Mouse (Mus musculus) cerebellum, adult 2 months (tissue): Measurements from ENCODE around the gene Olfr307. TPM values are rescaled to one million over a fixed set of nuclear protein-coding genes. Genes with fewer than 3 reads are reported as not detected.
"Not testable (repeated sequence)": the region's sequence is repeated elsewhere in the genome, so short reads cannot be mapped to it uniquely, and the experiment has no call there.

Source experiments
- DNase-seq, 2 experiments: peaks; one replicate each; pipeline ENCODE4 v3.0.0; 2021
- H3K27ac ChIP-seq: fragments of 200-500 bp; 2 replicates; pipeline ENCODE4 v1.5.1; 2012; ENCODE audit warnings: low read length, control low read depth, inconsistent platforms; ENCODE audit not compliant: insufficient read depth
- H3K27me3 ChIP-seq: fragments of 200-500 bp; 2 replicates; pipeline ENCODE4 v1.6.1; 2012; ENCODE audit warnings: inconsistent platforms, mild to moderate bottlenecking, low read length, moderate library complexity; ENCODE audit not compliant: control insufficient read depth, insufficient read depth
- H3K4me1 ChIP-seq: fragments of 200-500 bp; 2 replicates; pipeline ENCODE4 v1.6.1; 2011; ENCODE audit warnings: low read length; ENCODE audit not compliant: control insufficient read depth, insufficient read depth
- H3K4me3 ChIP-seq: fragments of 200-500 bp; replicated peaks from 2 replicates; pipeline ENCODE3; 2011; ENCODE audit warnings: mild to moderate bottlenecking, low read depth, low read length, control low read depth; ENCODE audit not compliant: insufficient read depth
- CTCF ChIP-seq: fragments of 200-500 bp; IDR thresholded peaks from 2 replicates; pipeline ENCODE4 v1.5.1; 2011; ENCODE audit warnings: low read depth, mild to moderate bottlenecking, control low read depth, low read length, moderate library complexity, borderline replicate concordance; ENCODE audit not compliant: insufficient read depth
- POLR2A ChIP-seq: fragments of 200-500 bp; IDR thresholded peaks from 2 replicates; pipeline ENCODE4 v1.6.1; 2011; ENCODE audit warnings: low read length, control low read depth, borderline replicate concordance; ENCODE audit not compliant: insufficient read depth
- WGBS: fragments of 180-500 bp; shearing (Covaris S2); methylation state at CpG from one replicate; pipeline ENCODE4 v1.1.7; 2018; 5-methylcytosine and 5-hydroxymethylcytosine counted together
- polyA plus RNA-seq: library from polyadenylated mRNA; depleted of rRNA; stranded (reverse); fragments of >200 nt; gene quantifications from 2 replicates; pipeline ENCODE4 v1.2.3, GENCODE M21; 2012; rRNA removed

Olfr307 gene
- polyA plus RNA-seq, result not detected in 2 replicates

DNA sequence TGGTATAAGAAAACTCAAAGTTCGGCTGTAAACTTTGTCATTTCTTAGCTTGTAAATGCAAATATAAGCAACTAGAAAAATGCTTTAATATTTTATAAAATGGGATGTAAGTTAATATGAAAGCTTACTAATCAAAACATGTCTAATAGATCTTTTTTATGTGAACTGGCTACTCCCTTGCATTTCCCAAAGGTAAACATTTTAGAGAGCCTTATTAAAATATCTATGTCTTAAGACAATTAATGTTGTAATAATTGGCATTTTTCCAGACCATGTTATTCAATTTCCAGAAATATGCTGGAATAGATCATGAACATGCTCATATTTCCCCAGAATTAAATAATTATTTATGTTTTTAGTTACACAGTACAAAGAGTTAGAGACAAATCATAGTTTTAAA, at the start of gene Olfr307:
Gene Olfr307, minus strand, starts transcription at position 101 of the 400 bp plus-strand sequence.
- DNase-seq, result no peak
- 57% methylated on average over 1 of the region's 1 CpGs for WGBS

DNA sequence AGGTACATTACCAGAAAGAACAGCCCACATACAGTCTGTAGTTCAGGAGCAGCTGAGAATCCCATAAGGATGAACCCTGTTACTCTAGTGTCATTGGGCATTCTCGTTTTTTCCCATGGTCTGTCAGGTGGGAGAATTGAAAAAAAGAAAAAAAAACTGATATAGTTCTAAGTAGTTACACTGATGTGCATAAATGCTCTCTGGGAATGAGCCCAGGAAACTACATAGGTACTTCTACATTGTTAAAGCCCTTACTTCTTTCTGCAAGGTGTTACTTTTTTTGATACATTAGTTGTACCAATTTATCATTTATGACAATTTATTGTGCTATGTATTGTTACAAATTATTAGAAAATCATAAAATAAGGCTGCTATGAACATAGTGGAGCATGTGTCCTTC, 49.2 kb upstream of the Olfr307 start, which contains the start of gene Olfr304:
Gene Olfr304, minus strand, starts transcription at position 101 of the 400 bp plus-strand sequence.
- H3K27ac ChIP-seq, result no peak within 1 kb of the TSS
- no peaks in the 10 kb centered on the region for H3K4me1 ChIP-seq
- WGBS, result 41% methylated on average over 1 of the region's 1 CpGs
- no peaks in the 10 kb centered on the region for H3K27me3 ChIP-seq
- DNase-seq, result no peak
- TF ChIP-seq CTCF (no peak), POLR2A (no peak)
- H3K4me3 ChIP-seq, result no peak within 1 kb of the TSS

More for the DNA sequence above, at the start of gene Olfr307:
- H3K4me1 ChIP-seq, result no peaks in the 10 kb centered on the region
- no peak for TF ChIP-seq POLR2A
- H3K27me3 ChIP-seq, result no peaks in the 10 kb centered on the region
- no peak within 1 kb of the TSS for H3K27ac ChIP-seq
- H3K4me3 ChIP-seq, result no peak within 1 kb of the TSS

DNA sequence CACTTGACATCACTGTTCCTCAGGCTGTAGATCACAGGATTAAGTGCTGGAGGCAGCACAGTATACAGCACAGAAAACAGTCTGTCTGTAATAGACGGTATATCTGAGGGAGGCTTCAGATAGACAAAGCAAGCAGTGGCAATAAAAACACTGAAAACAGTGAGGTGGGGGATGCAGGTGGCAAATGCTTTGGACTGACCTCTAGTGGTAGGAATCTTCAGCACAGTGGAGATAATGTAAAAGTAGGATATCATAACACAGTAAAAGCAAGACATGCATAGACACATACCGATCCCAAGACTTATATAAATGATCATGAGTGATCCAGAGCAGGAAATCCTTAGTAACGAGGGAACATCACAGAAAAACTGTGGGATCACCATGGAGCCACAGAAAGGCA, 48.4 kb upstream of the Olfr307 start:
- TF ChIP-seq CTCF (no peak), POLR2A (no peak)
- H3K27ac ChIP-seq, result no peak overlapping the region
- no peaks in the 10 kb centered on the region for H3K27me3 ChIP-seq
- 70% methylated on average over 3 of the region's 3 CpGs for WGBS
- no peak overlapping the region for H3K4me3 ChIP-seq
- no peak for DNase-seq
- H3K4me1 ChIP-seq, result no peaks in the 10 kb centered on the region

DNA sequence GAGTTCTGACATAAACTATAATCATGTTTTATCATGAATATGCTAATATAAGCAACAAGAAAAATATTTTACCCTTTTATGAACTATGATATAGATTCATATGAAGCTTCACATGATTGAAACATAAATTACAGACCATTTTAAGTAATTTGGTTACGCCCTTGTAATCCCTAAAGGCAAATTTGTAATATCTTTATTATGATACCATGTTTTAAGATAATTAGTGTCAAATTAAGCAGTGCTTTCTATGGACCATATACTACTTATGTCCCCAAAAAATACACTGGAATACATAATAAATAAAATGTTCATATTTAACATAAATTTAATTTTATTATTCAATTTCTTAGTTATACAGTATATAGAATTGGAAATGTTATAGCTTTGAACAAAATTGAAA, 29.4 kb upstream of the Olfr307 start, which contains the start of gene Olfr305:
Gene Olfr305, minus strand, starts transcription at position 101 of the 400 bp plus-strand sequence.
- Histone ChIP-seq H3K4me1 (no peaks in the 10 kb centered on the region), H3K27ac (no peak within 1 kb of the TSS), H3K4me3 (no peak within 1 kb of the TSS), H3K27me3 (no peaks in the 10 kb centered on the region)
- DNase-seq, result no peak
- WGBS, result 82% methylated on average over 1 of the region's 1 CpGs
- TF ChIP-seq CTCF, result no peak
- no peak for TF ChIP-seq POLR2A

DNA sequence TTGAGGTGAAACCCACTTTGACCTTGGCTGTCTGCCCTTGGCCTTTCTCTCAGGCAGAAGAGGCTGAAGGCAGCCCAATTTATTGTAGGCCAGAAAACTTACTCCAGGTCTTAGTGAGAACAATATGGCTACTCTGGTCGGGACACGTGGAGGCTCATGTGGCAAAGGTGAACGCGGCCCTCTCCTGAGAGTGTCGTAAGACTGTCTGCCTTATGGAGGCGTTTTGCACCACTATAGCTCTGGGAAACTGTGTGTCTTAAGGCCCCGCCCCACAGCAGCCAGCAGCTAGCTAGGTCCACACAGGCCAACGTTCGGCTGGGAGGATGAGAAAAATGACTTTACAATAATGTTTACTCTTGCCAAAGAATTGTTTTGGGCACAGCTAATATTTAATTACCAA, 8.9 kb upstream of the Olfr307 start:
- 89% methylated on average over 9 of the region's 9 CpGs for WGBS
- not testable (repeated sequence) for H3K27me3 ChIP-seq, DNase-seq, H3K4me3 ChIP-seq, H3K4me1 ChIP-seq, H3K27ac ChIP-seq

DNA sequence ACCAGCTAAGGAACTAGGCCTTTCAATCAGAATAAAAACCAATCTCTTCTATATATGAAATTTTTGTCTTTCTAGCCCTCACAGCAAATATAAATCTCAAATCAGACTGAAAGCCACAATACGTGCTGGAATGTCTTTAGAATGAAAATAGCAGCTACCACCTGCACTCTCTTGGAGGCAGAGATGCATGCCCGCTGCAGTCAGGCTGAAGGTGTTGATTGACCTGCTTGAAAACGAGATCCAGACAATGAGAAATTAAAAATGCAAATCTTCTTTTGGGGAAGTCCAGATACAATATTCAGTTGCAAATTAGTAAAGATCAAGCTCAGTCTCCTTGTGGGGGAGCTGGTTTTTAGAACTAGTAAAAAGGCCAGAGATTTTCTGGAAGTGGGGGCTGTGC, 6.9 kb upstream of the Olfr307 start:
- Histone ChIP-seq H3K27ac (no peak overlapping the region), H3K4me1 (no peaks in the 10 kb centered on the region), H3K27me3 (no peaks in the 10 kb centered on the region), H3K4me3 (no peak overlapping the region)
- no peak for DNase-seq
- 59% methylated on average over 3 of the region's 3 CpGs for WGBS
- no peak for TF ChIP-seq CTCF
- TF ChIP-seq POLR2A, result no peak

DNA sequence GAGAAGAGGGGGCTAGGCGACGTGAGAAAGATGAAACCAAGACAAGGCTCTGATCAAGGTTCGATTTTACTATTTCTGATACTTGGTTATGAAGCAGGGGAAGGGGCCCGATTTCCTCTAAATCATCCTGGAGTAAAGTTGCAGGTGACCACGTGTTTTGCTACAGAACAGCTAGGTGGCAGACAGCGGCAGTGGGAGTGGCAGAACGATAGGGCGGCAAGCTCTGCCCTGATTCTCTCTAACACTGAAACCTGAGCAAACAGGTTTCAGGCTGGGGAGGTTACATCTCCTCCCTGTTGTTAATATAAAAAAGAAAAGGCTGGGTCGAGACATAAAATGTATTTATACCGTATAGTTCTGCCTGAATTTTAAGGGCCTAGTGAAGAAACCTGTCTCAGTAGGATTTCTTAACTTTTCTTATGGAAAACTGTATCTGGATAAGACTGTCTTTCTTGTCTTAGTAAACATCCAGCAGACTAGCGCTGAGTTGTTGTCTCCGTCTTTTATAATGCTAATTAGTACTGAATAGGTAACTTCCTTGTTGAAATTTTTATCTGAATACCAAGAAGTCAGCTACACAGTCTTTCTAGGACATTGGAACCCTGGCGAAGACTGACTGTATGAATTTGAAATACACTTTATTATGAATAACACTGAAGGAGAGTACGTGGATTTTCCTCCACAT, 5.6 kb upstream of the Olfr307 start:
- Histone ChIP-seq H3K27ac (no peak overlapping the region), H3K4me3 (no peak overlapping the region), H3K4me1 (no peaks in the 10 kb centered on the region), H3K27me3 (no peaks in the 10 kb centered on the region)
- no peak for DNase-seq
- WGBS, result 81% methylated on average over 14 of the region's 14 CpGs
- no peak for TF ChIP-seq POLR2A
- TF ChIP-seq CTCF, result no peak

DNA sequence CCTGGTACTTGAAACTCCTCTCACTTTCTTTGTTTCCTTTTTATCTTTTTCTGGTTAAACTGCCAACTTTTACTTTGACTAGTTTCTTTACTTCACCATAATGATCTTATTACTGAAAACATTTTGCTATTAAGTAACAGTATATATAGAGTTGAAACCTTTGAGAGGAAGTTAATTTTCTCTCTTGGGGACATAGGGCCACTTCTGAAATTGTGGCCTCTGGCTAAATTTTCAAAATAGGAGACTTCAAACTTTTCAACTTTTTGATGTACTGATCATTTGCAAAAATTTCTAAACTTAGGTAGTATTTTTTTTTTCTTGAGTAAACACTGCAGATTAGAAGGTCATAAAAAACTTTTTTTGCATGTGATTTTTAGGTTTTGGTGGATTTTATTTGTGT, 11.9 kb downstream of the Olfr307 start, which contains the start of gene Olfr308:
Gene Olfr308, minus strand, starts transcription at position 101 of the 400 bp plus-strand sequence.
- no peak within 1 kb of the TSS for H3K27ac ChIP-seq
- no peaks in the 10 kb centered on the region for H3K4me1 ChIP-seq
- no peak for TF ChIP-seq CTCF
- TF ChIP-seq POLR2A, result no peak
- no peak within 1 kb of the TSS for H3K4me3 ChIP-seq
- no peaks in the 10 kb centered on the region for H3K27me3 ChIP-seq
- no peak for DNase-seq

DNA sequence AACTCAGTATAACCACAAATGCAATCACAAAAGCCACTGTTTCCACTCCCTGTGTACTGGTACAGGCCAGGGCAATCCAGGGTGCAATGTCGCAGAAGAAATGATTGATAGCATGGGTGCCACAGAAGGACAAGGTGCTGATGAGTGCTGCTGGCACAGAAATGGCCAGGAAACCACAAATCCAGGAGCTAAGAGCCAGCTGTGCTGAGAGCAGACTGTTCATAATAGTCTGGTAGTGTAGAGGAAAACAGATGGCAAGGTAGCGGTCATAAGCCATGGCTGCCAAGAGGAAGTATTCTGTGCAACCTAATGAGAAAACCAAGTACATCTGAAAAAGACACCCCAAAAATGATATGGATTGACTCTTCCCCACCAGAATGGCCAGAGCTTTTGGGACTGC, 16.1 kb downstream of the Olfr307 start:
- no peak for DNase-seq
- TF ChIP-seq CTCF (no peak), POLR2A (no peak)
- H3K27me3 ChIP-seq, result no peaks in the 10 kb centered on the region
- no peak overlapping the region for H3K4me3 ChIP-seq
- 48% methylated on average over 2 of the region's 2 CpGs for WGBS
- no peaks in the 10 kb centered on the region for H3K4me1 ChIP-seq
- H3K27ac ChIP-seq, result no peak overlapping the region
